ENCODE assay signal across 16 mouse cellular contexts in the genomic region with DNA sequence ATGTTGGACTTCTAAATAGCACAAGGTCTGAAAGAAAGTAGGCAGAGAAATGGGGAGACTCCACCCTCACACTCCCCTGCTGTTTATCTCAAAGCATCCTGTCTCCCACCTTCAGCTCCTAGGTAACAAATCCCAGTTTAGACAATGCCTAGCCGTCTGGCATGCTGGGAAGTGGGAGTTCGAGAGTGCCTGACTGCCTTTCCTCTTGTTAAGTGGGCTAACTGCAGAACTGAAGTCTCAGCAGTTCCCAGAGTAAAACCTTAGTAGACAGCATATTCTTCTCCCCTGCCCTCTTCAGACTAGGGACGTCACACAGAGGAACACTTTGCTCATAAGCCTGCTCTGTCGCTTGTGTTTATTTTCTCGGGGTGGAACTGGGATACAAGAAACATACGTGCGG.
DNase-seq lines count a peak whose midpoint lies in the region; ATAC-seq and TF ChIP-seq lines count a peak whose summit lies in the region.
"Had no signal": no experiment of that assay in that cellular context is flagged by ENCODE, and none has a peak within 500 bp of the region (broad histone marks: within the 10 kb centered on the region; RNA-seq: fewer than 3 reads in every experiment).

No protein-coding gene starts in this region.

- TF ChIP-seq CTCF in forebrain, postnatal 0 days (IDR thresholded peaks at IDR 0.05; ENCODE audit: low read depth): no peak

- H3K9me3 ChIP-seq in forebrain, postnatal 0 days (ENCODE audit: low read length): 0 out of 2 replicates have a peak, but pooled peaks cover 6% of the 10 kb centered on the region
- peaks cover 4% of the 10 kb centered on the region; the same call in 1 of the 2 replicates for H3K9me3 ChIP-seq in liver, embryonic 11.5 days (ENCODE audit: control insufficient read depth, low read length)

- no peak overlapping the region for H3K27ac ChIP-seq in forebrain, postnatal 0 days (ENCODE audit: low read depth, low read length)
- no peak overlapping the region for H3K27ac ChIP-seq in liver, embryonic 11.5 days (ENCODE audit: low read depth, low read length)
- H3K27ac ChIP-seq: heart, embryonic 13.5 days; limb, embryonic 13.5 days had no signal

- H3K4me1 ChIP-seq in forebrain, postnatal 0 days (ENCODE audit: insufficient read depth): no peaks in the 10 kb centered on the region
- no peaks in the 10 kb centered on the region for H3K4me1 ChIP-seq in liver, embryonic 11.5 days (replicated peaks; ENCODE audit: control insufficient read depth, insufficient read depth, low read length)

- 13% methylated on average over 7 of the region's 7 CpGs for WGBS in forebrain, postnatal 0 days
- WGBS in liver, embryonic 11.5 days: 69% methylated on average over 7 of the region's 7 CpGs

- no peak overlapping the region for H3K4me3 ChIP-seq in forebrain, postnatal 0 days (ENCODE audit: low read depth, low read length)
- H3K4me3 ChIP-seq in liver, embryonic 11.5 days (ENCODE audit: low read depth, low read length): no peak overlapping the region
- H3K4me3 ChIP-seq: heart, embryonic 13.5 days; limb, embryonic 13.5 days had no signal

- peak; percentile 25 for DNase-seq in embryo, embryonic 10 days (ENCODE audit: low spot score)
- DNase-seq in embryo, embryonic 11 days: no peak
- peak; percentile 29 to 72 for DNase-seq in left cerebral cortex, postnatal 25 days (ENCODE audit: low spot score in 2 of 2)
- DNase-seq in left cerebral cortex, postnatal 10 days (ENCODE audit: extremely low spot score in 1 of 2, low spot score in 2 of 2): no peak
- DNase-seq in R1 (ENCODE audit: low read depth, low spot score): peak; percentile 97
- DNase-seq in forebrain, postnatal 0 days: no peak
- no peak for DNase-seq in adrenal gland, adult (ENCODE audit: inconsistent age in 2 of 2, low spot score in 1 of 2)
- no peak for DNase-seq in liver, embryonic 11.5 days (ENCODE audit: low spot score)
- DNase-seq: cerebellum, adult 2 months; kidney, adult 9 months; kidney, postnatal 4 days; lung, postnatal 14 days; thymus, adult 2 months had no signal

- intact Hi-C loops in left cerebral cortex, postnatal 25 days (cut with DNase I): loop anchor here (5.0 kb wide), 1 partner anchor 45 kb away; no protein-coding TSS in a partner anchor
- intact Hi-C loops in left cerebral cortex, postnatal 10 days (cut with DNase I): no loop called here

- no peaks in the 10 kb centered on the region for H3K36me3 ChIP-seq in forebrain, postnatal 0 days (ENCODE audit: insufficient read depth)
- H3K36me3 ChIP-seq in liver, embryonic 11.5 days (ENCODE audit: control insufficient read depth, insufficient read depth, low read length): no peaks in the 10 kb centered on the region

- no peaks in the 10 kb centered on the region for H3K27me3 ChIP-seq in forebrain, postnatal 0 days (ENCODE audit: insufficient read depth, low read length)
- H3K27me3 ChIP-seq in liver, embryonic 11.5 days (replicated peaks; ENCODE audit: control insufficient read depth, insufficient read depth, low read length): no peaks in the 10 kb centered on the region
- H3K27me3 ChIP-seq: heart, embryonic 13.5 days; limb, embryonic 13.5 days; Patski had no signal

- ATAC-seq in forebrain, postnatal 0 days: peak; percentile 32; the same call in 1 of the 2 replicates
- ATAC-seq in liver, embryonic 11.5 days (replicated peaks; ENCODE audit: low FRiP score): no peak
- ATAC-seq: Patski had no signal

- H3K9ac ChIP-seq in forebrain, postnatal 0 days: no peak overlapping the region
- no peak overlapping the region for H3K9ac ChIP-seq in liver, embryonic 11.5 days (ENCODE audit: low read depth, low read length)
- H3K9ac ChIP-seq: heart, embryonic 13.5 days; limb, embryonic 13.5 days had no signal

- H3K4me2 ChIP-seq in forebrain, postnatal 0 days (ENCODE audit: low read depth): no peak overlapping the region
- no peak overlapping the region for H3K4me2 ChIP-seq in liver, embryonic 11.5 days
- H3K4me2 ChIP-seq: heart, embryonic 13.5 days; limb, embryonic 13.5 days had no signal

Comparison
In these comparisons a context has a peak if more than half of its experiments do, and no peak if none do; other contexts are left out.
1. DNase-seq: peak in embryo, embryonic 10 days (single experiment), left cerebral cortex, postnatal 25 days (2 of 2) and R1 (single experiment); none in embryo, embryonic 11 days (single experiment), left cerebral cortex, postnatal 10 days (0 of 2), forebrain, postnatal 0 days (single experiment), adrenal gland, adult (0 of 2) and liver, embryonic 11.5 days (single experiment).